Mouse (Mus musculus) neural tube, embryonic 11.5 days (tissue): ENCODE measurements at regions not wholly inside any gene's neighbourhood (a gene's known extent, or its start where the extent isn't known, plus 50 kb on each side); places are given as distances from the start of the nearest gene placed in this dataset.

Source experiments
- ATAC-seq: fragments of 200-750 bp; cut with Nextera tagmentation; 2 replicates; pipeline ENCODE4 v1.8.0; 2017; ENCODE audit warnings: moderate number of reproducible peaks, mild to moderate bottlenecking, moderate TSS enrichment, moderate library complexity; ENCODE audit not compliant: insufficient read depth, low FRiP score, low TSS enrichment
- DNase-seq: peaks from one replicate; pipeline ENCODE4 v3.0.0-alpha.2; 2015; ENCODE audit warnings: low spot score
- H3K27ac ChIP-seq: fragments of 300-500 bp; sonication (generic); 2 replicates; pipeline ENCODE4 v1.5.1; 2014; ENCODE audit warnings: low read depth, mild to moderate bottlenecking, low read length
- H3K27me3 ChIP-seq: fragments of 300-500 bp; sonication (generic); 2 replicates; pipeline ENCODE4 v1.6.1; 2014; ENCODE audit warnings: mild to moderate bottlenecking, low read length, mixed read lengths; ENCODE audit not compliant: control insufficient read depth, insufficient read depth
- H3K36me3 ChIP-seq: fragments of 300-500 bp; sonication (generic); 2 replicates; pipeline ENCODE4 v1.6.1; 2014; ENCODE audit warnings: mild to moderate bottlenecking, low read length, moderate library complexity, mixed read lengths; ENCODE audit not compliant: control insufficient read depth, insufficient read depth
- H3K4me1 ChIP-seq: fragments of 300-500 bp; sonication (generic); 2 replicates; pipeline ENCODE4 v1.6.1; 2014; ENCODE audit warnings: low read length, mixed read lengths; ENCODE audit not compliant: control insufficient read depth, insufficient read depth
- H3K4me2 ChIP-seq: fragments of 300-500 bp; sonication (generic); 2 replicates; pipeline ENCODE4 v1.6.1; 2014; ENCODE audit warnings: low read depth, mild to moderate bottlenecking, moderate library complexity
- H3K4me3 ChIP-seq: fragments of 300-500 bp; sonication (generic); 2 replicates; pipeline ENCODE4 v1.5.1; 2014; ENCODE audit warnings: low read depth, low read length
- H3K9ac ChIP-seq: fragments of 300-500 bp; sonication (generic); 2 replicates; pipeline ENCODE4 v1.6.1; 2014; ENCODE audit warnings: mild to moderate bottlenecking, low read length
- H3K9me3 ChIP-seq: fragments of 300-500 bp; sonication (generic); 2 replicates; pipeline ENCODE4 v1.6.1; 2016; ENCODE audit warnings: low read length; ENCODE audit not compliant: control insufficient read depth
- WGBS: fragments of 180-500 bp; shearing (Covaris S2); extraction: QIAGEN DNeasy Blood & Tissue Kit; methylation state at CpG from one replicate; pipeline ENCODE4 v1.1.7; 2014; 5-methylcytosine and 5-hydroxymethylcytosine counted together

GRCm38 (mm10) chr2:95511286-95511685 lies 806.7 kb upstream of the Lrrc4c start:
- ATAC-seq = no peak
- no peak overlapping the region for H3K9ac ChIP-seq
- H3K27me3 ChIP-seq = no peaks in the 10 kb centered on the region
- no peak overlapping the region for H3K4me3 ChIP-seq
- H3K9me3 ChIP-seq = no peaks in the 10 kb centered on the region
- DNase-seq = no peak
- H3K4me1 ChIP-seq = no peaks in the 10 kb centered on the region
- no peaks in the 10 kb centered on the region for H3K36me3 ChIP-seq
- H3K4me2 ChIP-seq = no peak overlapping the region
- no peak overlapping the region for H3K27ac ChIP-seq

- no peak for ATAC-seq
- H3K4me1 ChIP-seq = no peaks in the 10 kb centered on the region
- H3K36me3 ChIP-seq = no peaks in the 10 kb centered on the region
- H3K27ac ChIP-seq = no peak overlapping the region
- H3K4me3 ChIP-seq = no peak overlapping the region
- DNase-seq = no peak
- H3K9me3 ChIP-seq = no peaks in the 10 kb centered on the region
- no peak overlapping the region for H3K9ac ChIP-seq
- H3K27me3 ChIP-seq = no peaks in the 10 kb centered on the region
- no peak overlapping the region for H3K4me2 ChIP-seq
Observed at GRCm38 (mm10) chr2:95521624-95522023, 796.3 kb upstream of the Lrrc4c start.

GRCm38 (mm10) chr2:95524590-95525266 lies 793.2 kb upstream of the Lrrc4c start:
- Histone ChIP-seq H3K4me2 (no peak overlapping the region), H3K27ac (no peak overlapping the region), H3K4me1 (no peaks in the 10 kb centered on the region), H3K4me3 (no peak overlapping the region), H3K9ac (no peak overlapping the region), H3K27me3 (no peaks in the 10 kb centered on the region), H3K36me3 (no peaks in the 10 kb centered on the region), H3K9me3 (no peaks in the 10 kb centered on the region)
- WGBS = 68% methylated on average over 4 of the region's 4 CpGs
- DNase-seq (no peak), ATAC-seq (no peak)

- Histone ChIP-seq H3K9ac (no peak overlapping the region), H3K4me3 (no peak overlapping the region), H3K9me3 (no peaks in the 10 kb centered on the region), H3K4me1 (no peaks in the 10 kb centered on the region), H3K4me2 (no peak overlapping the region), H3K36me3 (no peaks in the 10 kb centered on the region), H3K27ac (no peak overlapping the region), H3K27me3 (no peaks in the 10 kb centered on the region)
- ATAC-seq = no peak
- WGBS = 84% methylated on average over 2 of the region's 2 CpGs
- DNase-seq = no peak
Observed at GRCm38 (mm10) chr2:95564089-95564488, 753.9 kb upstream of the Lrrc4c start.

GRCm38 (mm10) chr2:95575882-95576281 lies 742.1 kb upstream of the Lrrc4c start:
- no peak overlapping the region for H3K4me2 ChIP-seq
- no peaks in the 10 kb centered on the region for H3K36me3 ChIP-seq
- no peak overlapping the region for H3K4me3 ChIP-seq
- ATAC-seq (no peak), DNase-seq (no peak)
- 89% methylated on average over 3 of the region's 3 CpGs for WGBS
- H3K9ac ChIP-seq = no peak overlapping the region
- H3K27ac ChIP-seq = no peak overlapping the region
- H3K4me1 ChIP-seq = no peaks in the 10 kb centered on the region
- H3K9me3 ChIP-seq = no peaks in the 10 kb centered on the region
- no peaks in the 10 kb centered on the region for H3K27me3 ChIP-seq

GRCm38 (mm10) chr2:95579201-95579600 lies 738.8 kb upstream of the Lrrc4c start:
- DNase-seq (no peak), ATAC-seq (no peak)
- no peaks in the 10 kb centered on the region for H3K4me1 ChIP-seq
- no peak overlapping the region for H3K4me3 ChIP-seq
- H3K4me2 ChIP-seq = no peak overlapping the region
- no peaks in the 10 kb centered on the region for H3K36me3 ChIP-seq
- H3K9ac ChIP-seq = no peak overlapping the region
- WGBS = 92% methylated on average over 1 of the region's 1 CpGs
- H3K27ac ChIP-seq = no peak overlapping the region
- no peaks in the 10 kb centered on the region for H3K27me3 ChIP-seq
- H3K9me3 ChIP-seq = no peaks in the 10 kb centered on the region

GRCm38 (mm10) chr2:95586002-95586401 lies 732.0 kb upstream of the Lrrc4c start:
- H3K4me1 ChIP-seq = no peaks in the 10 kb centered on the region
- no peak for DNase-seq

GRCm38 (mm10) chr2:95587044-95587443 lies 730.9 kb upstream of the Lrrc4c start:
- WGBS = 21% methylated on average over 4 of the region's 4 CpGs
- ATAC-seq = no peak
- no peak overlapping the region for H3K9ac ChIP-seq
- H3K27ac ChIP-seq = no peak overlapping the region
- H3K4me1 ChIP-seq = no peaks in the 10 kb centered on the region
- no peaks in the 10 kb centered on the region for H3K9me3 ChIP-seq
- H3K4me3 ChIP-seq = no peak overlapping the region
- no peak overlapping the region for H3K4me2 ChIP-seq
- no peaks in the 10 kb centered on the region for H3K27me3 ChIP-seq
- no peaks in the 10 kb centered on the region for H3K36me3 ChIP-seq
- no peak for DNase-seq

More at GRCm38 (mm10) chr2:95586002-95586401, 732.0 kb upstream of the Lrrc4c start:
- Histone ChIP-seq H3K9me3 (no peaks in the 10 kb centered on the region), H3K9ac (no peak overlapping the region), H3K4me3 (no peak overlapping the region), H3K36me3 (no peaks in the 10 kb centered on the region), H3K27ac (no peak overlapping the region), H3K4me2 (no peak overlapping the region), H3K27me3 (no peaks in the 10 kb centered on the region)
- no peak for ATAC-seq

GRCm38 (mm10) chr2:95613354-95613753 lies 704.6 kb upstream of the Lrrc4c start:
- no peak overlapping the region for H3K27ac ChIP-seq
- H3K9me3 ChIP-seq = no peaks in the 10 kb centered on the region
- no peak overlapping the region for H3K9ac ChIP-seq
- no peak for DNase-seq
- no peaks in the 10 kb centered on the region for H3K36me3 ChIP-seq
- no peak overlapping the region for H3K4me2 ChIP-seq
- no peak overlapping the region for H3K4me3 ChIP-seq
- no peaks in the 10 kb centered on the region for H3K4me1 ChIP-seq
- WGBS = 63% methylated on average over 5 of the region's 5 CpGs
- no peak for ATAC-seq
- H3K27me3 ChIP-seq = no peaks in the 10 kb centered on the region
